Mouse (Mus musculus) kidney, adult 2 months (tissue): ENCODE data around the gene Gnb1.

Experiments
- CTCF ChIP-seq: fragments of 200-500 bp; conservative IDR thresholded peaks from 2 replicates; pipeline ENCODE4 v1.5.1; 2011; ENCODE audit warnings: low read depth, mild to moderate bottlenecking, control low read depth, low read length, moderate library complexity, mixed read lengths; ENCODE audit not compliant: insufficient read depth, insufficient read length
- POLR2A ChIP-seq: fragments of 200-500 bp; IDR thresholded peaks from one replicate; pipeline ENCODE4 v1.6.1; 2011; ENCODE audit warnings: low read depth, low read length, control low read depth

DNA sequence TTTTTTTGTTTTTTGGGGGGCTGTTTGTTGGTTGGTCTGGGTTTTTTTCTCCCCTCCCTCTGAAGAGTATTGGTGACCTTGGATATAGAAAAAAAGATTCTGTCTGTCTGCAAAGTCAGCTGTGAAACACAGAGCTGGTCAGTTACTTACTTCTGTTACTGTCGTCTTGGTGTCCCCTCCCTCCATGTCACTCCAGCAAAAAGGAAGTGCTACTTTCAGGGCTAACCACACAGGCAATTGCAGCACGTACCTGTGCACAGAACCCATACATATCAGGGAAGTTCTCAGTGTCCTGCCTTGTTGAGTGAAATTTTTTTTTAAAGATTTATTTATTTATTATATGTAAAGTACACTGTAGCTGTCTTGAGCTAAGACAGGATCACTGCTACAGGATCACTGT is 59.3 kb downstream of the Gnb1 start:
- TF ChIP-seq POLR2A (no peak), CTCF (no peak)
